Mouse (Mus musculus): ENCODE data around the gene Arhgap44. TPM values are rescaled to one million over a fixed set of nuclear protein-coding genes. Genes with fewer than 3 reads are reported as not detected.

Gene Arhgap44
- total and polyA plus RNA-seq, 3 experiments = 0.11 TPM; not detected in 2

DNA sequence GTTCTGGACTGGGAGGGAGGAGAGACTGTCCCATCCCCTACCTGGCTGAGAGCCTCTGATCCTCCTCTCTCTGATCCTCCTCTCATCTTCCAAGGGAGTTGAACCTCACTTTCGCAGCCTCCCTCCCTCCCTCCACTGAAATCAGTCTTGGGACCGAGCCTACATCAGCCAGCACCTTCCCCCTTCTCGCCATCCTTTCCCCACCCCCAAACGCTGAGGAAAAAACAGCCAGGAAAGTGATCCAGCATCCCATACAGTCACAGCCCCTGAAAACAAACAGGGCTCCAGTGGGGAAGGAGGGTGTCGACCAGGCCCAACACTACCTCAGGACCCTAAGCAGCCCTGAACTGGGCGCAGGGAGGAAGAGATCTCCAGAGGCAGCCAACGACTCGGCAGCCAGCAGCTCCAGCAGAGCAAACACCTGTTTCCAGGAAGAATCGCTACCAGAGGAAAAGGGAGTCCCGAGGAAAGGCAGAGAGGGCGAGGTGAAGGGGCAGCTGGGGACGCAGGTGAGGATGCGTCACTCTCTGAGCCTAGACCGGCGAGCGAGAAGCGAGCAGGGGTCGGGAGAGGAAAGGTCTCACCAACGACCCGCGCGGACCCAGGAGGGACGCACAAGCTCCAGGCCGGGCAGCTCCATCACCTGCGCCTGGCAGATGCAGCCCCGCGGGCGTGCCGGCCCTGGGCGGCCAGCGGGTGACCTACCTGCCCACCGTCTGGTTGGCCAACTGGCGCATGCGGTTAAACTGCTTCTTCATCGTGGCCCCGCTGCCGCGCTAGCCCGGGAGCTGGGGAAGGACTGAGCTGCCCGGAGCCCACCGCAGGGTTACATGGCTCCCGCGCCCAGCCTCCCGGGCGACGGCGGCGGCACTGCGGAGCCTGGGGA, 637 bp downstream of the Arhgap44 start:
- DNase-seq (ENCODE audit: low spot score) (no peak), ATAC-seq (ENCODE audit: extremely low read depth, insufficient number of reproducible peaks, low FRiP score, poor library complexity, severe bottlenecking) (no peak)
- no peak overlapping the region for H3K4me3 ChIP-seq (ENCODE audit: low read depth, low read length)

DNA sequence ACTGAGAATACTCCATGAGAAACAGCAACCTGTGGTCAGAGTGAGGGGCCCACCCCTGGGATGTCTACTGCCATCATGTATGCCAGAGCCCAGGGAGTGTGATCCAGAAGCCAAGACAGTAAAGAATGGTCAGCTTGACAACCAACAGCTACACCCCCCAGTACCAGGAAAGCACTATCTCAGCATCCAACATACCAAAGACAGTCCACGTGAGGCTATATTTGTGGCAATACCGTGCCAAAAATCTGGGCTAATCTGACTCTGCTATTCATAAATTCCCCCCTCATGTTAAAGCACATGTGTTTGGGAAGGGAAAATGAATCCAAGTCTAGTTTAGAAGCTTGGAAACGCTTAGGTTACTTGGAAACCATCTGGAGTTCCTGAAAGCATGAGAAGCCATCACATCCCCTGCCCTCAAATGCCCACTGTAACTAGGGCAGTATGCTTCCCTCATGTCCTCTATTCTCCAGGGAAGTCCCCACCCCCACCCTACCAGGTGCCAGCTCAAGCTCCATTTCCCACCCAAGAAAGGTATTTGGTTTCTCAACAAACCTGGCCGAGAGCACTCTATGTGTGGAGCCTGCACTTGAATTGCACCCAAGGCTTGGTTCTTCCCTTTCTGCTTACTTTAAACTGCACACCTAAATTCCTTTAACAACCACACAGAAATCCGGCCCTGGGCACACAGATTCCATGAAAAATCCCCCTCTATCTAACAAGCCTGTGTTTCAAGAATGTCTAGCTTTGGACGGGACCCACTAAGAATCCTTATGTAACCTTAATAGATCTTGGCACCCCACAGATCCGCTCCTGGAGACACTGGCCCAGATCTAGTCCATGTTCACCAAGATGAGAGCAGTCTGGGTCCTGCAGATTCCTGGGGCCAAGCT, 1.5 kb downstream of the Arhgap44 start:
- TF ChIP-seq GATA1 (IDR thresholded peaks at IDR 0.05; ENCODE audit: borderline replicate concordance, low read length) (no peak), CTCF (IDR thresholded peaks at IDR 0.05; ENCODE audit: low read depth, low read length) (no peak), GATA2 (IDR thresholded peaks at IDR 0.05; ENCODE audit: borderline replicate concordance, low read depth, low read length) (no peak), TAL1 (conservative IDR thresholded peaks at IDR 0.05; ENCODE audit: low read depth, low read length) (no peak), POLR2AphosphoS5 (IDR thresholded peaks at IDR 0.05; ENCODE audit: insufficient replicate concordance, low read depth, low read length) (no peak)
- peaks cover 4% of the 10 kb centered on the region; the same call in 1 of the 2 replicates for H3K9me3 ChIP-seq (replicated peaks)
- H3K27me3 ChIP-seq (ENCODE audit: insufficient read depth, low read length) = no peaks in the 10 kb centered on the region
- no peak overlapping the region for H3K4me3 ChIP-seq (ENCODE audit: low read depth, low read length)
- DNase-seq (ENCODE audit: low spot score) (no peak), ATAC-seq (ENCODE audit: extremely low read depth, insufficient number of reproducible peaks, low FRiP score, poor library complexity, severe bottlenecking) (no peak)
- H3K4me1 ChIP-seq (ENCODE audit: insufficient read depth, low read depth, low read length) = no peaks in the 10 kb centered on the region
- no peaks in the 10 kb centered on the region for H3K36me3 ChIP-seq (replicated peaks)

More for the DNA sequence above, 637 bp downstream of the Arhgap44 start:
- H3K27me3 ChIP-seq (ENCODE audit: insufficient read depth, low read length) = no peaks in the 10 kb centered on the region
- H3K4me1 ChIP-seq (ENCODE audit: insufficient read depth, low read depth, low read length) = no peaks in the 10 kb centered on the region
- H3K9me3 ChIP-seq (replicated peaks) = peaks cover 4% of the 10 kb centered on the region; the same call in 1 of the 2 replicates
- TF ChIP-seq TAL1 (conservative IDR thresholded peaks at IDR 0.05; ENCODE audit: low read depth, low read length) (no peak), POLR2AphosphoS5 (IDR thresholded peaks at IDR 0.05; ENCODE audit: insufficient replicate concordance, low read depth, low read length) (no peak), GATA2 (IDR thresholded peaks at IDR 0.05; ENCODE audit: borderline replicate concordance, low read depth, low read length) (no peak), CTCF (IDR thresholded peaks at IDR 0.05; ENCODE audit: low read depth, low read length) (no peak), GATA1 (IDR thresholded peaks at IDR 0.05; ENCODE audit: borderline replicate concordance, low read length) (no peak)
- no peaks in the 10 kb centered on the region for H3K36me3 ChIP-seq (replicated peaks)

DNA sequence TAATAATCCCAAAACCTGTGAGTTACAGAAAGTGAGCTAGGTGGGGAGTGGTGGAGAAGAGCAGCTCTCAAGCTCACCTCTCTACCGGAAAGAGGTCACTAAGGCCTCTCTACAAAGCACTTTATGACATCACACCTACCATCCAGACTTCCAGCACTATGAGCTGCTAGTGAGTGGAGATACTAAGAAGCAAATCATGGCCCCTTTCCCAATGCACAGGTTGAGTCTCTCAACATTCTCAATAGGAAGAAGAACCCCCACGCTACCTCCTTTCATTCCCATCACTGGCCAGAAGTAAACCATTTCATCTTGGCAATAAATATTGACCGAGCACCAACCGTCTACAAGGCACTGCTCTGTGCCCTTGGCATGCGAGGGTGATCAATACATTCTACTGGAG, 3.0 kb downstream of the Arhgap44 start, which contains the start of gene 1700086D15Rik:
Gene 1700086D15Rik (minus strand): TSS at position 101 of the 400 bp plus-strand sequence.
- no peaks in the 10 kb centered on the region for H3K36me3 ChIP-seq (replicated peaks)
- ATAC-seq (ENCODE audit: extremely low read depth, insufficient number of reproducible peaks, low FRiP score, poor library complexity, severe bottlenecking) (no peak), DNase-seq (ENCODE audit: low spot score) (no peak)

DNA sequence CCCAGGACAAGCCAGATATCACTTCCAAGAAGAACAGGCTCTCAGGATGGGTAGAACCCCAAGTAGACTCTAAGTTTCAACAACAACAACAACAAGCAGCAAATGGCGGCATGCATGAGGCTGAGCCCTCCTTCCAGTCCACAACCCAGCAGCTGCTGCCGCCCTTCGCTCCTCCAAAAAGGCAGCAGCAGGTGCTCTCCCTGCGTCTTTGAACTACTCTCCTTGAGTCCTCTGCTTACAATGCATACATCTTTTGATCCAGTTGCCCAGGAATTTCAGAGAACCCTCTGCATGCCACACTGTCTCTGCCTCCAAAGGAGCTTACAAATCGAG, 4.1 kb downstream of the Arhgap44 start:
- no peaks in the 10 kb centered on the region for H3K4me1 ChIP-seq (ENCODE audit: insufficient read depth, low read depth, low read length)
- H3K27me3 ChIP-seq (ENCODE audit: insufficient read depth, low read length) = no peaks in the 10 kb centered on the region
- DNase-seq (ENCODE audit: low spot score) (no peak), ATAC-seq (ENCODE audit: extremely low read depth, insufficient number of reproducible peaks, low FRiP score, poor library complexity, severe bottlenecking) (no peak)
- TF ChIP-seq GATA2 (IDR thresholded peaks at IDR 0.05; ENCODE audit: borderline replicate concordance, low read depth, low read length) (no peak), GATA1 (IDR thresholded peaks at IDR 0.05; ENCODE audit: borderline replicate concordance, low read length) (no peak), POLR2AphosphoS5 (IDR thresholded peaks at IDR 0.05; ENCODE audit: insufficient replicate concordance, low read depth, low read length) (no peak), TAL1 (conservative IDR thresholded peaks at IDR 0.05; ENCODE audit: low read depth, low read length) (no peak), CTCF (IDR thresholded peaks at IDR 0.05; ENCODE audit: low read depth, low read length) (no peak)
- no peaks in the 10 kb centered on the region for H3K36me3 ChIP-seq (replicated peaks)
- H3K9me3 ChIP-seq (replicated peaks) = peaks cover 4% of the 10 kb centered on the region; the same call in 1 of the 2 replicates
- no peak overlapping the region for H3K4me3 ChIP-seq (ENCODE audit: low read depth, low read length)

More for the DNA sequence above, 3.0 kb downstream of the Arhgap44 start, which contains the start of gene 1700086D15Rik:
- no peaks in the 10 kb centered on the region for H3K27me3 ChIP-seq (ENCODE audit: insufficient read depth, low read length)
- no peak within 1 kb of the TSS for H3K4me3 ChIP-seq (ENCODE audit: low read depth, low read length)
- peaks cover 4% of the 10 kb centered on the region; the same call in 1 of the 2 replicates for H3K9me3 ChIP-seq (replicated peaks)
- TF ChIP-seq CTCF (IDR thresholded peaks at IDR 0.05; ENCODE audit: low read depth, low read length) (no peak), GATA2 (IDR thresholded peaks at IDR 0.05; ENCODE audit: borderline replicate concordance, low read depth, low read length) (no peak), POLR2AphosphoS5 (IDR thresholded peaks at IDR 0.05; ENCODE audit: insufficient replicate concordance, low read depth, low read length) (no peak), GATA1 (IDR thresholded peaks at IDR 0.05; ENCODE audit: borderline replicate concordance, low read length) (no peak), TAL1 (conservative IDR thresholded peaks at IDR 0.05; ENCODE audit: low read depth, low read length) (no peak)
- H3K4me1 ChIP-seq (ENCODE audit: insufficient read depth, low read depth, low read length) = no peaks in the 10 kb centered on the region

DNA sequence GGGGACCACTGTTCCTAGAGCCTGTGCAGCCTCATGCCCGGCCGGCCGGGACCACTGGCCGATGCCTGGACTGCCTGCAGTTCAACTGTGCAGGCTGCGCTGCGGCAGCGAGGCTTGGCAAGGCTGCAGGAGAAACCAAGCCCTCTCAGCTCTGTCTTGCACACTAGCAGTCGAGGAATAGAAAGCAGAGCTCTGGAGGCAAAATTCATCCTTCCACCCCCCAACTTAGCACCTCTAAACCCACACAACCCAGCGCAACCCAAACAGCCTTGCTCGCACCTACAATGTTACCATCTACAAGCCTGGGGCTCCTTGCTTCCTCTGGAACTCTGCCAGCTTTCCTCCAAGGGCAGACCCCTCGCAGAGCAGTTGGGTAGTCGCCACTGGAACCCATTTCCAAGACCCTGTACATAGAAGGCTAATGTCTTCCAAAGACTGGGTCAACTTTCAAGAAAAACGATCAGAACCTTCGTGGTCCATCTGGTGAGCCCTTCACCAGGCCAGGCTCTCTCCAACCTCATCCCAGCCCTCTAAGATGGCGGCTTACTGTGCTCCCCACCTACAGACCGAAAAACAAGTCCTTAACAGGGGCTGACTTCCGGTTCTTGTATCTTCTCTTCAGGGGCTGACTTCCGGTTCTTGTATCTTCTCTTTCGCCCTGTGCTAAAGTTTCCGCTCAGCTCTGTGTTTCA, 4.6 kb downstream of the Arhgap44 start:
- TF ChIP-seq CTCF (IDR thresholded peaks at IDR 0.05; ENCODE audit: low read depth, low read length) (no peak), GATA1 (IDR thresholded peaks at IDR 0.05; ENCODE audit: borderline replicate concordance, low read length) (no peak), GATA2 (IDR thresholded peaks at IDR 0.05; ENCODE audit: borderline replicate concordance, low read depth, low read length) (no peak), TAL1 (conservative IDR thresholded peaks at IDR 0.05; ENCODE audit: low read depth, low read length) (no peak), POLR2AphosphoS5 (IDR thresholded peaks at IDR 0.05; ENCODE audit: insufficient replicate concordance, low read depth, low read length) (no peak)
- H3K27me3 ChIP-seq (ENCODE audit: insufficient read depth, low read length) = no peaks in the 10 kb centered on the region
- H3K4me1 ChIP-seq (ENCODE audit: insufficient read depth, low read depth, low read length) = no peaks in the 10 kb centered on the region
- no peak for ATAC-seq (ENCODE audit: extremely low read depth, insufficient number of reproducible peaks, low FRiP score, poor library complexity, severe bottlenecking)
- peaks cover 4% of the 10 kb centered on the region; the same call in 1 of the 2 replicates for H3K9me3 ChIP-seq (replicated peaks)
- no peak overlapping the region for H3K4me3 ChIP-seq (ENCODE audit: low read depth, low read length)
- H3K36me3 ChIP-seq (replicated peaks) = no peaks in the 10 kb centered on the region
- DNase-seq (ENCODE audit: low spot score) = no peak

All from G1E (cell line).